Comparison of ENCODE assay signal across 10 mouse cellular contexts in the genomic region with DNA sequence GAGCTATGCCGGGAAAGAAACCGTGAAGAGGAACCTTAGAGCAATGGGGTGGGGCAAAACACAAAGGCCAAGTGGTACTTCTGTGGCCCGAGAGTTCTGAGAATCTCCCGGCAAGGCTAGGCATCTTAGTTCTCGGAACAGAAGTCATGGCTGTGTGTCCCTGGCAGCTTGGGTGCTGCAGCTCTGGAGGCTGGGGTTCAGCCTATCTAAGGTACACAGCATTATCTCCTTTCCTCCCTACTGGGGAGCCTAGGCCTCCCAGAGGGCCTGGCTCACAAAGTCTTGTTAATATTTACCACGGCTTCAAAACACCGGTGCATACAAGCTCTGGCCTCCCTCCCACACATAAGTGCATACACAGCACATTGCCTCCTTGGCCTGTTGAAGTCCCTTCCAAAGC. TPM values are rescaled to one million over a fixed set of nuclear protein-coding genes. Genes with fewer than 3 reads are reported as not detected.
DNase-seq lines count a peak whose midpoint lies in the region; ATAC-seq and TF ChIP-seq lines count a peak whose summit lies in the region.
"Had no signal": no experiment of that assay in that cellular context is flagged by ENCODE, and none has a peak within 500 bp of the region (broad histone marks: within the 10 kb centered on the region; RNA-seq: fewer than 3 reads in every experiment).

No protein-coding gene starts in this region.

- ATAC-seq in lung, embryonic 15.5 days (ENCODE audit: borderline replicate concordance, extremely low read depth, low FRiP score, low TSS enrichment) = no peak
- peak; percentile 94 for ATAC-seq in stomach, postnatal 0 days (ENCODE audit: low FRiP score, low TSS enrichment)
- ATAC-seq in forebrain, embryonic 12.5 days (ENCODE audit: low FRiP score) = no peak
- ATAC-seq: forebrain, embryonic 16.5 days had no signal

- TF ChIP-seq CTCF in gastrocnemius, adult 2 months (IDR thresholded peaks at IDR 0.05) = no peak
- no peak for TF ChIP-seq CTCF in stomach, postnatal 0 days (IDR thresholded peaks at IDR 0.05; ENCODE audit: low read depth)

- 52% methylated on average over 7 of the region's 7 CpGs for WGBS in lung, embryonic 15.5 days
- WGBS in stomach, postnatal 0 days = 55% methylated on average over 7 of the region's 7 CpGs
- 85% methylated on average over 7 of the region's 7 CpGs for WGBS in forebrain, embryonic 12.5 days

- no peaks in the 10 kb centered on the region for H3K27me3 ChIP-seq in lung, embryonic 15.5 days
- H3K27me3 ChIP-seq in stomach, postnatal 0 days (ENCODE audit: control insufficient read depth, insufficient read depth, low read length) = no peaks in the 10 kb centered on the region
- H3K27me3 ChIP-seq in forebrain, embryonic 12.5 days = no peaks in the 10 kb centered on the region; the same call in 1 of the 2 replicates

- no peak overlapping the region for H3K4me3 ChIP-seq in gastrocnemius, adult 2 months
- no peak overlapping the region for H3K4me3 ChIP-seq in lung, embryonic 15.5 days
- H3K4me3 ChIP-seq in stomach, postnatal 0 days (ENCODE audit: low read depth, low read length) = no peak overlapping the region
- H3K4me3 ChIP-seq in forebrain, embryonic 12.5 days (replicated peaks) = no peak overlapping the region

- no peak overlapping the region for H3K4me2 ChIP-seq in lung, embryonic 15.5 days
- no peak overlapping the region for H3K4me2 ChIP-seq in stomach, postnatal 0 days (replicated peaks; ENCODE audit: low read depth)
- H3K4me2 ChIP-seq in forebrain, embryonic 12.5 days = no peak overlapping the region

- no peaks in the 10 kb centered on the region for H3K9me3 ChIP-seq in lung, embryonic 15.5 days
- no peaks in the 10 kb centered on the region for H3K9me3 ChIP-seq in stomach, postnatal 0 days (ENCODE audit: control insufficient read depth, low read length)
- no peaks in the 10 kb centered on the region for H3K9me3 ChIP-seq in forebrain, embryonic 12.5 days

- no peaks in the 10 kb centered on the region for H3K36me3 ChIP-seq in lung, embryonic 15.5 days
- H3K36me3 ChIP-seq in stomach, postnatal 0 days (ENCODE audit: control insufficient read depth, insufficient read depth, low read length) = no peaks in the 10 kb centered on the region
- no peaks in the 10 kb centered on the region for H3K36me3 ChIP-seq in forebrain, embryonic 12.5 days (replicated peaks)

- H3K4me1 ChIP-seq in lung, embryonic 15.5 days = peaks cover 58% of the 10 kb centered on the region
- 0 out of 2 replicates have a peak, but pooled peaks cover 5% of the 10 kb centered on the region for H3K4me1 ChIP-seq in stomach, postnatal 0 days (replicated peaks; ENCODE audit: control insufficient read depth, insufficient read depth)
- no peaks in the 10 kb centered on the region for H3K4me1 ChIP-seq in forebrain, embryonic 12.5 days

- H3K27ac ChIP-seq in gastrocnemius, adult 2 months = no peak overlapping the region
- H3K27ac ChIP-seq in lung, embryonic 15.5 days = peak overlapping the region; percentile 88
- peak overlapping the region; percentile 79 for H3K27ac ChIP-seq in stomach, postnatal 0 days (replicated peaks)
- H3K27ac ChIP-seq in forebrain, embryonic 12.5 days = no peak overlapping the region

- intact Hi-C loops in gastrocnemius, adult 2 months (cut with DNase I) = no loop called here

- TF ChIP-seq EP300 in stomach, postnatal 0 days (optimal IDR thresholded peaks at IDR 0.05) = no peak

- H3K9ac ChIP-seq in lung, embryonic 15.5 days = no peak overlapping the region
- no peak overlapping the region for H3K9ac ChIP-seq in stomach, postnatal 0 days (ENCODE audit: low read length)
- H3K9ac ChIP-seq in forebrain, embryonic 12.5 days = no peak overlapping the region

- DNase-seq in gastrocnemius, adult 2 months = peak; percentile 12
- DNase-seq in gastrocnemius, postnatal 10 days = no peak
- peak; percentile 25 to 54 for DNase-seq in kidney, postnatal 4 days
- DNase-seq in stomach, postnatal 0 days (ENCODE audit: low spot score) = peak; percentile 86
- no peak for DNase-seq in frontal cortex, postnatal 25 days (ENCODE audit: low spot score in 2 of 2)
- no peak for DNase-seq in right cerebral cortex, adult 18-20 months
- DNase-seq: heart, adult 11 months had no signal

RNA-seq across cellular contexts. Expression of a gene that starts 59.0 kb away (rescaled TPM):
- 100 to 1,000 TPM; 135 to 219 TPM for total RNA-seq in gastrocnemius, adult 2 months (2021)
- total RNA-seq in gastrocnemius, postnatal 10 days (2021) = 100 to 1,000 TPM in 1 of 2 experiments, 10 to 100 TPM in 1; 73.8 to 125 TPM
- 5.1 and 6.2 TPM in 2 replicates for polyA plus RNA-seq in lung, embryonic 15.5 days (2015; fragmentation: Nextera tagmentation; extraction: Ambion mirVana)
- 2.4 and 3.1 TPM in 2 replicates for polyA plus RNA-seq in stomach, postnatal 0 days (2015; fragmentation: Nextera tagmentation; extraction: Ambion mirVana)
- polyA plus RNA-seq in forebrain, embryonic 12.5 days (2016; fragmentation: Nextera tagmentation; extraction: Ambion mirVana) = 4.1 TPM in 2 replicates

Comparison
In these comparisons a context has a peak if more than half of its experiments do, and no peak if none do; other contexts are left out.
1. DNase-seq: peak in gastrocnemius, adult 2 months (single experiment), kidney, postnatal 4 days (2 of 2) and stomach, postnatal 0 days (single experiment); none in gastrocnemius, postnatal 10 days (single experiment), frontal cortex, postnatal 25 days (0 of 2) and right cerebral cortex, adult 18-20 months (single experiment).
2. H3K27ac ChIP-seq: peak in lung, embryonic 15.5 days (single experiment) and stomach, postnatal 0 days (single experiment); none in gastrocnemius, adult 2 months (single experiment) and forebrain, embryonic 12.5 days (single experiment).